Mouse (Mus musculus): ENCODE results near the gene Fam117b. TPM values are rescaled to one million over a fixed set of nuclear protein-coding genes. Genes with fewer than 3 reads are reported as not detected.

The Fam117b gene
- 3.8 and 4.8 TPM in 2 replicates for polyA plus RNA-seq (2015; fragmentation: Nextera tagmentation; extraction: Ambion mirVana)

DNA sequence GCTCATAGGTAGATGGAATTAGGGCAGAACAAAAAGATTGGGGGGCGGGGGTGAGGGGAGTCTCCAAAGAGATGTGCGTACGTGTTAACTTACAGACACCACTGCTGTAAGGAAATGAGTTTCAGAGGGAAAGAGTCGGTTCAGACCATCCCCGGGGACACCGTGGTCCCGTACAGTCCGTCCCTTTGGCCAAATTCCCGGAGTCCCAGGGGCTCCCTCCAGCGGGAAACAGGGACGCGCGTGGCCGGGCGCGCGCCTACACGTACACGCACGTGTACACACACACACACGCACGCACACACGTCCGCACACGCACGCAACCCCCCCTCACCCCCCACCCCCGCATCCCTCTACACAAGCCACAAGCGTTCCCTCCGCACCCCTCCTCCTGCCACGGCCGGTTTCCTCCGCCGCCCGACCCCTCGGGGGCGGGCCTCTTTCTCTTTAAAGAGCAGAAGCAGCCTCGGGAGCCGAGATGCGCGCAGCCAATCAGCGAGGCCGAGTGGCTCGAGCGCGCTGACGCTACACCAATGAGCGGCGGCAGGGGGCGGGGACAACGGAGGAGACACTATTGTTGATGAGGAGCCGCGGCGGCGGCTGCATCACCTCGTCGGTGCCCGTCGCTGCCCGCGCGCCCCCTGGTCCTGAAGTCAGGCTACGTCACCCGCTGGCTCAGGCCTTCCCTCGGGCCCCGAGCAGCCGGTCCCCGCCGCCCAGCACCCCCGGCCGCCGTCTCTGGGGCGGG, at the start of gene Fam117b:
Gene Fam117b, plus strand, starts transcription at position 594 of the 745 bp plus-strand sequence.
- no peaks in the 10 kb centered on the region for H3K27me3 ChIP-seq
- H3K9ac ChIP-seq: peak within 1 kb of the TSS; percentile 87
- peaks cover 25% of the 10 kb centered on the region for H3K4me1 ChIP-seq (replicated peaks)
- peak within 1 kb of the TSS; percentile 71 for H3K4me2 ChIP-seq
- H3K4me3 ChIP-seq: peak within 1 kb of the TSS; percentile 96
- WGBS: under 1% methylated on average over 71 of the region's 72 CpGs
- ATAC-seq (replicated peaks; ENCODE audit: insufficient number of reproducible peaks, insufficient read depth, low FRiP score, low read depth): peak; percentile 93
- H3K36me3 ChIP-seq: no peaks in the 10 kb centered on the region
- no peaks in the 10 kb centered on the region for H3K9me3 ChIP-seq (replicated peaks)
- peak within 1 kb of the TSS; percentile 96 for H3K27ac ChIP-seq

GRCm38 (mm10) chr1:59868041-59868440, 44.8 kb upstream of the Fam117b start:
- WGBS: 86% methylated on average over 5 of the region's 5 CpGs
- Histone ChIP-seq H3K9ac (no peak overlapping the region), H3K27me3 (no peaks in the 10 kb centered on the region), H3K9me3 (replicated peaks) (no peaks in the 10 kb centered on the region), H3K4me3 (no peak overlapping the region), H3K4me2 (no peak overlapping the region), H3K4me1 (replicated peaks) (no peaks in the 10 kb centered on the region), H3K27ac (no peak overlapping the region), H3K36me3 (peaks cover 55% of the 10 kb centered on the region)
- ATAC-seq (replicated peaks; ENCODE audit: insufficient number of reproducible peaks, insufficient read depth, low FRiP score, low read depth): no peak

- Histone ChIP-seq H3K4me2 (no peak overlapping the region), H3K36me3 (peaks cover 22% of the 10 kb centered on the region), H3K27ac (no peak overlapping the region), H3K27me3 (no peaks in the 10 kb centered on the region), H3K4me1 (replicated peaks) (peaks cover 11% of the 10 kb centered on the region), H3K9ac (no peak overlapping the region), H3K9me3 (replicated peaks) (no peaks in the 10 kb centered on the region), H3K4me3 (no peak overlapping the region)
- ATAC-seq (replicated peaks; ENCODE audit: insufficient number of reproducible peaks, insufficient read depth, low FRiP score, low read depth): no peak
- 83% methylated on average over 3 of the region's 3 CpGs for whole genome bisulfite sequencing
Observed at GRCm38 (mm10) chr1:59874023-59874422, 38.8 kb upstream of the Fam117b start.

DNA sequence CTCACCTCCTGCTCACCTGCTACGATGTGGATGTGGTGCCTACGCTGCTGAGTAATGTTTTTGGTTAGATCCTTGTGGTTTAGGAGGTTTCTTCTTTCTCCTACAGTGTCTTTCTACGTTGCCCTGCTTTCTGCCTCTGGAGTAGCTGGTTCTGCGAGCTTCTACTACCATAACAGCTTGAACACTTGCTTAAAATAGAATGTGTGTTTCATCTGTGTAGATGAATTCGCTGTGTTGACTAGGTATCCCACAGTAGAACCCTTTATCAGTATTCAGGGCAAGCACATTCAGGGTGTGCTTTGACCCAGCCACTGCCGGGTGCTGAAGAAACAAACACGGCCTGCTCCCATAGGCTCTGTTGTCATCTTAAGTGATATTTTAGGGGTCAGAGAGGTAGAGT, 34.7 kb upstream of the Fam117b start:
- peaks cover 11% of the 10 kb centered on the region for H3K4me1 ChIP-seq (replicated peaks)
- no peaks in the 10 kb centered on the region for H3K27me3 ChIP-seq
- H3K9ac ChIP-seq: no peak overlapping the region
- H3K36me3 ChIP-seq: 0 out of 2 replicates have a peak, but pooled peaks cover 4% of the 10 kb centered on the region
- H3K27ac ChIP-seq: peak overlapping the region; percentile 69
- no peaks in the 10 kb centered on the region for H3K9me3 ChIP-seq (replicated peaks)
- WGBS: 56% methylated on average over 7 of the region's 7 CpGs
- ATAC-seq (replicated peaks; ENCODE audit: insufficient number of reproducible peaks, insufficient read depth, low FRiP score, low read depth): no peak; the same call in 1 of the 2 replicates
- H3K4me2 ChIP-seq: peak overlapping the region; percentile 9; the same call in 1 of the 2 replicates
- H3K4me3 ChIP-seq: no peak overlapping the region

DNA sequence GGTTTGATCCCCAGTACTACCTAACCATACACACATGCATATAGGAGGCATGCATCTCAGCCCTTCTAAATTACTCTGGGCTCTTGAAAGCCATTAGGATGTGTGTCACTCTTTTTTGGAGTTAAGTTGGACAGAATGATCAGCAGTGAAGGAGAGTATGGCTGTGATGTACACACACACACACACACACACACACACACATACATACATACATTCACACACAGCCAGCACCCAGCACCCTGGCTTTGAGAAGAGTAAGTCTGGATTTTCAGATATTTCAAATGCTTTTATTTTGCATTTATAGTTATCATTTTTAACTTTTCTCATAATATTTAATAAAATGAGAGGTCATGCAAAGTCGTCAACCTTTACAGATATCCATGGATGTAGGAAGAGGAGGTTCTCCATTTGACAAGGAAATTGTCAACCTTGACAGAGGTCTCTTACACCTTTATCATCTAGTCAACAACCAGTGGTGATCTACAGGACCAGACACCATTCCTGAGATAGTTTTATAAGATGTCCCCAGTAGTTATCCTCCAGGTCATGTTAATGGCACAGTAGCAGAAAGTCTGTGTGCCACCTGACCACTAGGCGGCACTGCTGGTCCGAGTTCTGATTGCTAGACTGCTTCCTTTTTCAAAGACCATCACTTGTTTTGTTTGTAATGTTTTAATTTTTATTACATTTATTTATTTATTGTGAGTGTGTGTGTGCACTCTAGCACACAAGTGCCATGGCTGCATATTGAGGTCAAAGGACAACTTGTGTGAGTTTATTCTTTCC, 29.3 kb upstream of the Fam117b start:
- no peaks in the 10 kb centered on the region for H3K27me3 ChIP-seq
- no peak overlapping the region for H3K27ac ChIP-seq
- 33% methylated on average over 3 of the region's 3 CpGs for WGBS
- no peak overlapping the region for H3K4me2 ChIP-seq
- no peaks in the 10 kb centered on the region for H3K36me3 ChIP-seq
- peaks cover 11% of the 10 kb centered on the region for H3K4me1 ChIP-seq (replicated peaks)
- H3K9ac ChIP-seq: no peak overlapping the region
- no peak for ATAC-seq (replicated peaks; ENCODE audit: insufficient number of reproducible peaks, insufficient read depth, low FRiP score, low read depth)
- H3K9me3 ChIP-seq (replicated peaks): no peaks in the 10 kb centered on the region
- no peak overlapping the region for H3K4me3 ChIP-seq

DNA sequence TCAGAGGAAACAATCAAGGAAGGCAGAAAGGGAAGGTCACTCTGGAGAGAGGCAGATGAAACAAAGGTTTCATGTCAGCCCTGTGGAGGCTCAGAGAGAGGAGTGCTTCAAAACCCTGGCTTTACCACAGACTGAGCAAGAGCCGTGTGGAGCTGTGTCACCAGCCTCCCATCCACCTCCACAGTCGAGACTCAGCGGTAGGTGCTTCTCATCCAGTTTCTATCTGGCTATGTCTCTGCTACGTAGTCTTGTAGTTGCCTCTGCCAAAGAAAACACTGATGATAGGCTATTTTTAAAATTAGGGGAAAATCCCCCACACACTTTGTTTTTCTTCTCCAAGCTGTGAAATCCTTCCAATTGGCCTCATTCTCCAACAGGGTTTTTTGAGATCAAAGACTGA, 25.9 kb upstream of the Fam117b start:
- 27% methylated on average over 4 of the region's 4 CpGs for WGBS
- Histone ChIP-seq H3K27me3 (no peaks in the 10 kb centered on the region), H3K4me2 (no peak overlapping the region), H3K36me3 (no peaks in the 10 kb centered on the region), H3K9me3 (replicated peaks) (no peaks in the 10 kb centered on the region), H3K27ac (no peak overlapping the region), H3K4me3 (no peak overlapping the region), H3K9ac (no peak overlapping the region), H3K4me1 (replicated peaks) (peaks cover 9% of the 10 kb centered on the region)
- no peak for ATAC-seq (replicated peaks; ENCODE audit: insufficient number of reproducible peaks, insufficient read depth, low FRiP score, low read depth)

- H3K9ac ChIP-seq: no peak overlapping the region
- H3K4me1 ChIP-seq (replicated peaks): peaks cover 9% of the 10 kb centered on the region
- H3K27me3 ChIP-seq: no peaks in the 10 kb centered on the region
- H3K9me3 ChIP-seq (replicated peaks): no peaks in the 10 kb centered on the region
- no peak for ATAC-seq (replicated peaks; ENCODE audit: insufficient number of reproducible peaks, insufficient read depth, low FRiP score, low read depth)
- no peak overlapping the region for H3K4me3 ChIP-seq
- no peak overlapping the region for H3K4me2 ChIP-seq
- H3K27ac ChIP-seq: no peak overlapping the region
- no peaks in the 10 kb centered on the region for H3K36me3 ChIP-seq
Observed at GRCm38 (mm10) chr1:59888018-59888417, 24.8 kb upstream of the Fam117b start.

DNA sequence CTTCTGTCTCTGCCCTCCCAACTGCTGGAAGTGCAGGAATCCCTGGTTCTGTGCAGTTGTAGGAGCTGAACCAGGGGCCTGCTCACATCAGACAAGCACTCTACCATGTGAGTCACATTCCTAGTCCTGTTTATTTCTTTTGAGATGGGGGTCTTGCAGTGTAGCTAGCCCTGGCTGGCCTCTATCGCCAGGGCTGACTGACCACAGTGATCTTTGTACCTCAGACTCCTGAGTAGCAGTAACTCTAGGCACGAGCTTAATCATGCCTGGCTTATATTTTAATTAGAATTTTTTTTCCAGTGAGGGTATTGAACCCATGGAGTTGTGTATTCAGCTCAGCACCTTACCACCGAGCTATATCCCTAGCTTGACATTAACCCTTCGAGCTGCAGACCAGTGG, 21.6 kb upstream of the Fam117b start:
- no peak for ATAC-seq (replicated peaks; ENCODE audit: insufficient number of reproducible peaks, insufficient read depth, low FRiP score, low read depth)
- H3K4me3 ChIP-seq: no peak overlapping the region
- H3K4me2 ChIP-seq: no peak overlapping the region
- 76% methylated on average over 4 of the region's 4 CpGs for WGBS
- peaks cover 28% of the 10 kb centered on the region for H3K4me1 ChIP-seq (replicated peaks)
- H3K9ac ChIP-seq: no peak overlapping the region
- no peak overlapping the region for H3K27ac ChIP-seq
- no peaks in the 10 kb centered on the region for H3K27me3 ChIP-seq
- no peaks in the 10 kb centered on the region for H3K9me3 ChIP-seq (replicated peaks)
- H3K36me3 ChIP-seq: no peaks in the 10 kb centered on the region

- H3K36me3 ChIP-seq: no peaks in the 10 kb centered on the region
- 89% methylated on average over 8 of the region's 8 CpGs for WGBS
- H3K4me3 ChIP-seq: no peak overlapping the region
- no peak overlapping the region for H3K27ac ChIP-seq
- H3K4me2 ChIP-seq: no peak overlapping the region
- peaks cover 19% of the 10 kb centered on the region for H3K4me1 ChIP-seq (replicated peaks)
- ATAC-seq (replicated peaks; ENCODE audit: insufficient number of reproducible peaks, insufficient read depth, low FRiP score, low read depth): no peak
- H3K9me3 ChIP-seq (replicated peaks): no peaks in the 10 kb centered on the region
- H3K27me3 ChIP-seq: no peaks in the 10 kb centered on the region
- H3K9ac ChIP-seq: no peak overlapping the region
Observed at GRCm38 (mm10) chr1:59892777-59893176, 20.0 kb upstream of the Fam117b start.

GRCm38 (mm10) chr1:59894025-59894424, 18.8 kb upstream of the Fam117b start:
- no peak for ATAC-seq (replicated peaks; ENCODE audit: insufficient number of reproducible peaks, insufficient read depth, low FRiP score, low read depth)
- Histone ChIP-seq H3K27me3 (no peaks in the 10 kb centered on the region), H3K9me3 (replicated peaks) (no peaks in the 10 kb centered on the region), H3K4me3 (no peak overlapping the region), H3K4me1 (replicated peaks) (peaks cover 19% of the 10 kb centered on the region), H3K9ac (no peak overlapping the region), H3K36me3 (no peaks in the 10 kb centered on the region), H3K27ac (no peak overlapping the region), H3K4me2 (no peak overlapping the region)
- 48% methylated on average over 4 of the region's 4 CpGs for whole genome bisulfite sequencing

GRCm38 (mm10) chr1:59895456-59895855, 17.4 kb upstream of the Fam117b start:
- Histone ChIP-seq H3K9ac (no peak overlapping the region), H3K9me3 (replicated peaks) (no peaks in the 10 kb centered on the region), H3K4me2 (no peak overlapping the region), H3K4me1 (replicated peaks) (peaks cover 26% of the 10 kb centered on the region), H3K27me3 (no peaks in the 10 kb centered on the region), H3K27ac (peak overlapping the region; percentile 31; the same call in 1 of the 2 replicates), H3K36me3 (no peaks in the 10 kb centered on the region), H3K4me3 (no peak overlapping the region)
- peak; percentile 50; the same call in 1 of the 2 replicates for ATAC-seq (replicated peaks; ENCODE audit: insufficient number of reproducible peaks, insufficient read depth, low FRiP score, low read depth)
- 14% methylated on average over 4 of the region's 4 CpGs for WGBS
